Mouse (Mus musculus): ENCODE measurements at regions not wholly inside any gene's neighbourhood (a gene's known extent, or its start where the extent isn't known, plus 50 kb on each side); places are given as distances from the start of the nearest gene placed in this dataset.

GRCm38 (mm10) chr6:51798577-51799240 lies 213.6 kb downstream of the Skap2 start:
- TF ChIP-seq CTCF (IDR thresholded peaks at IDR 0.05; ENCODE audit: borderline replicate concordance, control insufficient read depth, extremely low read depth, insufficient read depth, low read length, poor library complexity) = no peak
- no peak for TF ChIP-seq POLR2A (IDR thresholded peaks at IDR 0.05; ENCODE audit: control insufficient read depth, extremely low read depth, insufficient read depth, low read length, poor library complexity)

All from thymus, adult 2 months (tissue).